Mouse (Mus musculus) kidney, postnatal 36 days (tissue): Measurements from ENCODE around the gene Fam20c.
A peak's percentile ranks its signal among the peaks of the same experiment; 100 is the strongest.

Experiments used
- DNase-seq, 2 experiments: peaks; one replicate each; pipeline ENCODE4 v3.0.0; 2021 to 2022; ENCODE audit warnings: mixed read lengths in 2 of 2

The Fam20c gene

GRCm38 (mm10) chr5:138757135-138757534 is 2.8 kb downstream of the Fam20c start:
- DNase-seq, result no peak

- DNase-seq, result peak; percentile 58 to 70
These were observed 3.3 kb downstream of the Fam20c start for GRCm38 (mm10) chr5:138757616-138758015.

- DNase-seq, result peak; percentile 17 to 29
These were observed 4.2 kb downstream of the Fam20c start for GRCm38 (mm10) chr5:138758533-138758932.

- no peak for DNase-seq
These were observed 7.6 kb downstream of the Fam20c start for GRCm38 (mm10) chr5:138761836-138762334.

- DNase-seq, result no peak
These were observed 8.0 kb downstream of the Fam20c start for GRCm38 (mm10) chr5:138762361-138762760.

GRCm38 (mm10) chr5:138764601-138765000 is 10.3 kb downstream of the Fam20c start:
- no peak for DNase-seq

- no peak for DNase-seq
These were observed 13.3 kb downstream of the Fam20c start for GRCm38 (mm10) chr5:138767650-138768049.

- DNase-seq, result no peak
These were observed 14.4 kb downstream of the Fam20c start for GRCm38 (mm10) chr5:138768704-138769103.

GRCm38 (mm10) chr5:138769126-138769525 is 14.8 kb downstream of the Fam20c start:
- DNase-seq, result no peak

- DNase-seq, result no peak
These were observed 20.8 kb downstream of the Fam20c start for GRCm38 (mm10) chr5:138775096-138775495.

GRCm38 (mm10) chr5:138776346-138776745 is 22.0 kb downstream of the Fam20c start:
- no peak for DNase-seq

GRCm38 (mm10) chr5:138778731-138779463 is 24.6 kb downstream of the Fam20c start:
- DNase-seq, result peak; percentile 66 to 71

GRCm38 (mm10) chr5:138779655-138780054 is 25.3 kb downstream of the Fam20c start:
- DNase-seq, result no peak

- DNase-seq, result no peak
These were observed 28.4 kb downstream of the Fam20c start for GRCm38 (mm10) chr5:138782697-138783096.

- DNase-seq, result no peak
These were observed 28.9 kb downstream of the Fam20c start for GRCm38 (mm10) chr5:138783181-138783580.

- peak; percentile 19 to 32 for DNase-seq
These were observed 31.7 kb downstream of the Fam20c start for GRCm38 (mm10) chr5:138785986-138786515.

- DNase-seq, result no peak
These were observed 33.3 kb downstream of the Fam20c start for GRCm38 (mm10) chr5:138787648-138788047.

GRCm38 (mm10) chr5:138788481-138789211 is 34.3 kb downstream of the Fam20c start:
- peak; percentile 87 to 90 for DNase-seq

GRCm38 (mm10) chr5:138790954-138791480 is 36.7 kb downstream of the Fam20c start:
- DNase-seq, result peak; percentile 40 to 50

- DNase-seq, result no peak
These were observed 47.3 kb downstream of the Fam20c start for GRCm38 (mm10) chr5:138801588-138802116.

GRCm38 (mm10) chr5:138804286-138804685 is 50.0 kb downstream of the Fam20c start:
- no peak for DNase-seq

GRCm38 (mm10) chr5:138809767-138810166 is 55.5 kb downstream of the Fam20c start:
- no peak for DNase-seq

GRCm38 (mm10) chr5:138819780-138820179 is 65.5 kb downstream of the Fam20c start, which contains the start of gene Gm5294:
Gene Gm5294 (plus strand): TSS chr5:138820080.
- no peak for DNase-seq
